Mouse (Mus musculus) forebrain, embryonic 10.5 days (tissue): ENCODE results near the gene Rngtt. TPM values are rescaled to one million over a fixed set of nuclear protein-coding genes. Genes with fewer than 3 reads are reported as not detected.

Source experiments
- DNase-seq: peaks from one replicate; pipeline ENCODE4 v3.0.0-alpha.2; 2017; ENCODE audit warnings: low spot score; ENCODE audit errors: extremely low spot score
- H3K27ac ChIP-seq: fragments of 300-500 bp; sonication (generic); 2 replicates; pipeline ENCODE4 v1.5.1; 2016; ENCODE audit warnings: mild to moderate bottlenecking
- H3K27me3 ChIP-seq: fragments of 300-500 bp; sonication (generic); 2 replicates; pipeline ENCODE4 v1.6.1; 2016; ENCODE audit warnings: mild to moderate bottlenecking; ENCODE audit not compliant: poor library complexity, severe bottlenecking
- H3K36me3 ChIP-seq: fragments of 300-500 bp; sonication (generic); replicated peaks from 2 replicates; pipeline ENCODE4 v1.6.1; 2016; ENCODE audit warnings: mild to moderate bottlenecking, moderate library complexity
- H3K4me1 ChIP-seq: fragments of 300-500 bp; sonication (generic); 2 replicates; pipeline ENCODE4 v1.6.1; 2016
- H3K4me3 ChIP-seq: fragments of 300-500 bp; sonication (generic); 2 replicates; pipeline ENCODE4 v1.5.1; 2016; ENCODE audit warnings: mild to moderate bottlenecking, moderate library complexity
- H3K9me3 ChIP-seq: fragments of 300-500 bp; sonication (generic); 2 replicates; pipeline ENCODE4 v1.6.1; 2016; ENCODE audit warnings: mild to moderate bottlenecking, moderate library complexity
- WGBS: fragments of 180-500 bp; shearing (Covaris S2); methylation state at CpG from one replicate; pipeline ENCODE4 v1.1.7; 2016; 5-methylcytosine and 5-hydroxymethylcytosine counted together
- polyA plus RNA-seq: library from polyadenylated mRNA; unstranded; fragments of >200 nt; fragmentation: Nextera tagmentation; extraction: Ambion mirVana; gene quantifications from 2 replicates; pipeline ENCODE4 v1.2.1, GENCODE M21; 2016

Gene Rngtt
- polyA plus RNA-seq, 1 experiment from 2014 or later, result 33.2 TPM

DNA sequence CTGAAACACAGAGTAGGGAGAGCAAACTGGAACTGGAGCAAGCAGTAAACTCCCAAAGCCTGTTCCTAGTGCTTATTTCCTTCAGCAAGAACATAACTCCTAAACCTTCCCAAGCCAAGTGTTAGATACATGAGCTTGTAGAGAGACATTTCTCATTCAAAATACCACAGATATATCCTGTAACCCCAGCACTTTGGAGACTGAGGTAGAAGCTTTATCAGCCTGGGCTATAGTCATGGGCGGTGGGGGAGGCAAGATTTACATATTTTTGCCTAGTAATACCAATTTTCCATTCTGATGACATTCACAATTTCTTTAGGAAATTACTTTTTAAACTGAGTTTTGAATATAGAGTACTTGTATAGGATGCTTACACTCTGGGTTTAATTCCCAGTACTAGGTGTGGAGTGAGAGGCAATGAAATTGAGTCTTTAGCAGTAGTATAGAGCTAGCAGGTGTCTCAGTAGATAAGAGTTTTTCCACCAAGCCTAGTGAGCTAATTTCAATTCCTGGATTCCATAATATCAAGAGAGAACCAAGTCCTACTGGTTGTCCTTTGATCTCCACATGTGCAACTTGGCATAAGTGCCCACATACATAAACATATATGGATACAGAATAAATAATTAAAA lies 160.7 kb downstream of the Rngtt start:
- H3K4me1 ChIP-seq, result no peaks in the 10 kb centered on the region
- H3K27me3 ChIP-seq, result no peaks in the 10 kb centered on the region
- no peak overlapping the region for H3K27ac ChIP-seq
- DNase-seq, result no peak
- no peak overlapping the region for H3K4me3 ChIP-seq
- no peaks in the 10 kb centered on the region for H3K9me3 ChIP-seq
- no peaks in the 10 kb centered on the region for H3K36me3 ChIP-seq
- WGBS, result 91% methylated on average over 1 of the region's 1 CpGs

DNA sequence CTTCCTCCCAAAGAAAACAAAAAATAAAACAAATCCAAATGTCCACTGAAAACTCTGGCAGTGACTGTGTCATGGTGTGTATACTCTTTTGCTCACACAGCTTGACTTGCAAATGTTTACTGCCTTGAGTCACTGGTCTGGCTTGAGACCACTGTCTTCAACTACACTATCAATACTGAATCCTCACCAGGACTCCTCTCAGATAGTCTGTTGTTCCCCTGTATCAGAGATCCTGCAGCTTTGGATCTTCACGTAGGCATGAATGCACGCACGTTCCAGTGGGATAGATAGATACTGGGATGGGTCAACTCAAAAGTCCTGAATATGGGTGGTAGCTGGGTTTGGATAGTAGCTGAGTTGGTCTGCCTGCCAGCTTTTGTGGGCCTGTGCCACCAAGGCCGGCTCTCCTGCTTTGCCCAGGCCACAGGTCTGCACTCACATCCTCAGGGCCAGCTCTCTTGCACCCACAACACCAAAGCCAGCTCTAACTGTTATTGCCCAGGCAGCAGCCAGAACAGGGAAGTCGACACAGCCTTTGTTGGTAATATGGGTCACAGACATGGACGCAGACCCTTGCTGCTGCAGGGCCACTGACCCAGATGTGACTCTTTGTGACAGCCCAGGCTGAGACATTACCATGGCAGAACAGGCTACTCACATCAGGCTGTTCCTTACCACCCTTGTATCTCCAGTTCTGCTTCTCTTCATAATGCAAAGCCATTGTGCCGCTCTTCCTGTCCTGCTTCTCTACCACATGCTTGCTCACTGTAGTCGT lies 168.1 kb downstream of the Rngtt start:
- H3K27ac ChIP-seq, result no peak overlapping the region; the same call in 1 of the 2 replicates
- no peaks in the 10 kb centered on the region for H3K27me3 ChIP-seq
- no peaks in the 10 kb centered on the region for H3K9me3 ChIP-seq
- WGBS, result 89% methylated on average over 8 of the region's 8 CpGs
- H3K36me3 ChIP-seq, result 0 out of 2 replicates have a peak, but pooled peaks cover 3% of the 10 kb centered on the region
- no peaks in the 10 kb centered on the region for H3K4me1 ChIP-seq
- DNase-seq, result no peak
- no peak overlapping the region for H3K4me3 ChIP-seq

GRCm38 (mm10) chr4:33481721-33482120 lies 171.6 kb downstream of the Rngtt start:
- Histone ChIP-seq H3K36me3 (0 out of 2 replicates have a peak, but pooled peaks cover 3% of the 10 kb centered on the region), H3K4me3 (no peak overlapping the region), H3K4me1 (no peaks in the 10 kb centered on the region), H3K9me3 (no peaks in the 10 kb centered on the region), H3K27me3 (no peaks in the 10 kb centered on the region), H3K27ac (no peak overlapping the region)
- no peak for DNase-seq

DNA sequence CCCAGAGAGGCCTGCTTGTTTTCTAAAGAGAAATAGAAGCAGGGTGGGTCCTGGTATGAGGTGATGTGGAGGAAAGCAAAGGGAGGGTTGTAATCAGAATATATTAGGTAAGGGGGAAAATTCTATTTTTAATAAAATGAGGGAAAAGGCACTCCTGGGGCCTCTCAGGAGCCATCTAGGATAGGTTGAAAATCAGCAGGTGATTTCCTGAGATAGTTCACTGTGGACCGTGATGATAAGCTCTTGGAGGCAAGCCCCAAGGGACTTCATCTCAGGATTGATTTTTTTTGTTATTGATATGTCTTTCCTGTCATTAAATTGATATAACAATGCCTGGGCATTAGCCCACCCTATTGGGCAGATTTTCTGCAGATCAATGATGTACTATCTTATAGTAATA lies 175.9 kb downstream of the Rngtt start:
- Histone ChIP-seq H3K36me3 (no peaks in the 10 kb centered on the region), H3K27ac (no peak overlapping the region), H3K27me3 (no peaks in the 10 kb centered on the region), H3K9me3 (no peaks in the 10 kb centered on the region), H3K4me1 (no peaks in the 10 kb centered on the region), H3K4me3 (no peak overlapping the region)
- DNase-seq, result no peak
- 90% methylated on average over 1 of the region's 1 CpGs for WGBS

- Histone ChIP-seq H3K4me3 (no peak overlapping the region), H3K9me3 (no peaks in the 10 kb centered on the region), H3K4me1 (no peaks in the 10 kb centered on the region), H3K27me3 (no peaks in the 10 kb centered on the region), H3K36me3 (peaks cover 5% of the 10 kb centered on the region; the same call in 1 of the 2 replicates), H3K27ac (no peak overlapping the region)
- DNase-seq, result no peak
- WGBS, result 90% methylated on average over 1 of the region's 1 CpGs
Observed at GRCm38 (mm10) chr4:33491108-33491507, 181.0 kb downstream of the Rngtt start.

GRCm38 (mm10) chr4:33494377-33494776 lies 184.3 kb downstream of the Rngtt start:
- Histone ChIP-seq H3K36me3 (peaks cover 5% of the 10 kb centered on the region; the same call in 1 of the 2 replicates), H3K9me3 (no peaks in the 10 kb centered on the region), H3K4me3 (no peak overlapping the region), H3K27ac (no peak overlapping the region), H3K4me1 (peaks cover 10% of the 10 kb centered on the region), H3K27me3 (no peaks in the 10 kb centered on the region)
- DNase-seq, result no peak
- WGBS, result 95% methylated on average over 2 of the region's 2 CpGs

GRCm38 (mm10) chr4:33496985-33497384 lies 186.9 kb downstream of the Rngtt start:
- no peak for DNase-seq
- no peaks in the 10 kb centered on the region for H3K9me3 ChIP-seq
- H3K36me3 ChIP-seq, result peaks cover 16% of the 10 kb centered on the region
- 85% methylated on average over 2 of the region's 2 CpGs for WGBS
- peaks cover 10% of the 10 kb centered on the region for H3K4me1 ChIP-seq
- no peak overlapping the region for H3K27ac ChIP-seq
- H3K27me3 ChIP-seq, result no peaks in the 10 kb centered on the region
- no peak overlapping the region for H3K4me3 ChIP-seq

DNA sequence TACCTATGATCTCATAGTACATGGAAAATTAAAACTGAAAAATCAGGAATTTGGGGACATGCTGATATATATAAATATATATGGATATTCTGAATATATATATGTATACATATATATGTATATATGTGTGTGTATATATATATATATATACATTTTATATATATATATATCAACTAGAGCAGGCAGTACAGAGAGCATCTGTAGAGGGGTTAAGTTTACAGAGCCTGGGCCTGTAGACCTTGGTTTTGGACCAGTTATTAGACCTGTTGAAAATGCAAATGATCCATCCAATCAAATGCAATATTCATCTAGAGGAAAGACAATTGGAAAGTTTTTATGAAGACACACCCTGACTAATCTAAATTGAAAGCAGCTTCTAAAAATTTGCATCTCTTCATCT lies 187.5 kb downstream of the Rngtt start:
- Histone ChIP-seq H3K4me1 (peaks cover 10% of the 10 kb centered on the region), H3K9me3 (no peaks in the 10 kb centered on the region), H3K27me3 (no peaks in the 10 kb centered on the region), H3K4me3 (no peak overlapping the region), H3K36me3 (peaks cover 22% of the 10 kb centered on the region), H3K27ac (no peak overlapping the region)
- no peak for DNase-seq

DNA sequence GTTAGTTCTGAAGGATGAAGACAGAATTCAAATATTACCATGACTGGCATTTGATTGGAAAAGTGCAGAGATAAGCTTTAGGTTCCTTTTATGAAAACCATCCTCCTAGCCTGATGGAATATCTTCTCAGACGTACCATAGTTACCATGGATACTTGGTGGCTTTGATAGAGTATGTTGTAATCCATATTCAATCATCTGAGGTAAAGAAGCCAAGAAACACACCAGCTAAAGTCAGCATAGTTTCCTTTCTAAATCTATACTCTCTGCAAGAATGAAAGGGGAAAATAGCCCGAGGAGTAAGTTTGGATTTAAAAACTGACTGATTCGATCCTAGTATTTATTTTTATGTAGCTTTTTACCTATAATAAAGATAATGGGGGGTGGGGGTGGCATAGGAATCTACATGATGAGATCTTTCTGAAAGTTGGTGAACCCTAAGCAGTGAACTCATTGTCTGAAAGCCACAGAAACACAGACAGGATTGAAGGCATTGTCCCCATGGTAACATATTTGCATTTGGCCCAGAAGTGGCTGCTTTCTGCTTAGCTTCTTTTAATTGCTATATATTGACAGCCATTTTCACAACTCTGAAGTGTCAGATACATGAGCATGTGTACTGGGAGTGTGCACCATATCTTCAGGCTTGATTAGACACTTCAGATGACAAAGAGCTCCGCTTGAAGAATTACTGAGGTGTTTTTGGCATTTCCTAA lies 188.2 kb downstream of the Rngtt start:
- peaks cover 26% of the 10 kb centered on the region for H3K36me3 ChIP-seq
- peaks cover 10% of the 10 kb centered on the region for H3K4me1 ChIP-seq
- H3K4me3 ChIP-seq, result no peak overlapping the region
- DNase-seq, result no peak
- no peak overlapping the region for H3K27ac ChIP-seq
- no peaks in the 10 kb centered on the region for H3K9me3 ChIP-seq
- no peaks in the 10 kb centered on the region for H3K27me3 ChIP-seq
- 82% methylated on average over 4 of the region's 4 CpGs for WGBS

DNA sequence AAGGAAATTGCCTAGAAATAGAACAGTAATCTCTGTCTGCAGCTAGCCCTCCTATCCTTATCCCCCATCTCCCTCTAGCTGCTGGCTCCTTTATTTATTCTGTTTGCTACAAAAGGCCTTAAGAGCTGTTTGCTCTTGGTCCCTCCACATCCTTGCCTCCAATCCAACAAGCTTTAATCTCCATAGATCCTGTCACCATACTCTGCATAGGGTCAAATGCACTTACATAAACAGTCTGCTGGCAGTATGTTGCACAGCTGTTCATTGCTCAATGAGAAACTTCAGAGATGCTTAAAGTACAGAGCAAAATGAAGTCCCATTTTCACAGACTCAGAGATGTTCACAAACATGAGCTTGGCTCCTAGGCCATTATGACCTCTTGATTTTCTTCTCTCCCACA lies 196.5 kb downstream of the Rngtt start:
- DNase-seq, result no peak
- no peaks in the 10 kb centered on the region for H3K9me3 ChIP-seq
- no peaks in the 10 kb centered on the region for H3K4me1 ChIP-seq
- peaks cover 34% of the 10 kb centered on the region for H3K36me3 ChIP-seq
- no peak overlapping the region for H3K27ac ChIP-seq
- no peak overlapping the region for H3K4me3 ChIP-seq
- no peaks in the 10 kb centered on the region for H3K27me3 ChIP-seq

- WGBS, result 87% methylated on average over 10 of the region's 10 CpGs
- H3K4me1 ChIP-seq, result 0 out of 2 replicates have a peak, but pooled peaks cover 5% of the 10 kb centered on the region
- H3K4me3 ChIP-seq, result no peak overlapping the region
- H3K27ac ChIP-seq, result no peak overlapping the region
- no peak for DNase-seq
- H3K27me3 ChIP-seq, result no peaks in the 10 kb centered on the region
- no peaks in the 10 kb centered on the region for H3K9me3 ChIP-seq
- 0 out of 2 replicates have a peak, but pooled peaks cover 6% of the 10 kb centered on the region for H3K36me3 ChIP-seq
Observed at GRCm38 (mm10) chr4:33510544-33510943, 200.4 kb downstream of the Rngtt start.

DNA sequence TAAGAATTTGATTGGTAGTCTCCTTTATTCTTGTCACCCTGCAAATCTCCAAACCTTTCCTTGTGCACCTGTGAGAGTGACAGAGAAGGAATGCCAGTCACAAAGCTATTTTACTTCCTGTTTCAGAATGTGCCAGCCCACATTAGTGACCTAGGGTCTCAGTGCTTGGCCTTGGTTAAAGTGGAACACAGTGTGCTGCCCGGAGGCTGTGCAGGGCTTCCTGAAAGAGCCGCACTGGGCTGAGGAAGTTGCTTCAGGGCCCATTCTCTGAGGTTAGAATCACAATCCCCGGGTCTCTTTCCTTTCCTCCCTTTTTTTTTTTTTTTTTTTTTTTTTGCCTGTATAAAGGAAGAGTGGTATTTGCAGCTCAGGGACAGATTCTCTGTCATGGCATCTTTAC lies 203.3 kb downstream of the Rngtt start:
- Histone ChIP-seq H3K27ac (no peak overlapping the region), H3K4me3 (no peak overlapping the region), H3K27me3 (no peaks in the 10 kb centered on the region), H3K9me3 (no peaks in the 10 kb centered on the region), H3K4me1 (0 out of 2 replicates have a peak, but pooled peaks cover 6% of the 10 kb centered on the region), H3K36me3 (no peaks in the 10 kb centered on the region)
- 67% methylated on average over 3 of the region's 3 CpGs for WGBS
- DNase-seq, result no peak
